Comparison of ENCODE assay signal across 8 mouse cellular contexts in genomic region chr10:26373951-26374435, GRCm38 (mm10). TPM values are rescaled to one million over a fixed set of nuclear protein-coding genes. Genes with fewer than 3 reads are reported as not detected.
DNase-seq lines count a peak whose midpoint lies in the region; ATAC-seq and TF ChIP-seq lines count a peak whose summit lies in the region.

No protein-coding gene starts in this region.

- peak overlapping the region; percentile 64 for H3K4me3 ChIP-seq in C2C12 (ENCODE audit: insufficient read depth, poor library complexity, severe bottlenecking)
- peak overlapping the region; percentile 89 for H3K4me3 ChIP-seq in forebrain, embryonic 12.5 days (replicated peaks)
- peak overlapping the region; percentile 94 for H3K4me3 ChIP-seq in heart, postnatal 0 days (ENCODE audit: low read depth, low read length)
- H3K4me3 ChIP-seq in lung, embryonic 15.5 days: peak overlapping the region; percentile 76

- peak overlapping the region; percentile 82 for H3K4me2 ChIP-seq in forebrain, embryonic 12.5 days
- peak overlapping the region; percentile 90 for H3K4me2 ChIP-seq in heart, postnatal 0 days (ENCODE audit: low read depth, low read length)
- H3K4me2 ChIP-seq in lung, embryonic 15.5 days: peak overlapping the region; percentile 87

- peaks cover 24% of the 10 kb centered on the region for H3K4me1 ChIP-seq in forebrain, embryonic 12.5 days
- H3K4me1 ChIP-seq in heart, postnatal 0 days (ENCODE audit: control insufficient read depth, insufficient read depth): no peaks in the 10 kb centered on the region
- peaks cover 24% of the 10 kb centered on the region; the same call in 1 of the 2 replicates for H3K4me1 ChIP-seq in lung, embryonic 15.5 days

- ATAC-seq in forebrain, embryonic 12.5 days (ENCODE audit: low FRiP score): peak; percentile 49
- peak; percentile 42 for ATAC-seq in heart, postnatal 0 days (ENCODE audit: insufficient read depth, low read depth)
- peak; percentile 64; the same call in 1 of the 2 replicates for ATAC-seq in lung, embryonic 15.5 days (ENCODE audit: borderline replicate concordance, extremely low read depth, low FRiP score, low TSS enrichment)

- no peaks in the 10 kb centered on the region for H3K79me2 ChIP-seq in C2C12 (ENCODE audit: control insufficient read depth, insufficient read depth)

- no peak for TF ChIP-seq CTCF in C2C12 (IDR thresholded peaks at IDR 0.05; ENCODE audit: control insufficient read depth, insufficient read depth, insufficient read length)
- no peak for TF ChIP-seq CTCF in heart, postnatal 0 days (IDR thresholded peaks at IDR 0.05; ENCODE audit: low read depth)

- H3K36me3 ChIP-seq in C2C12 (ENCODE audit: control insufficient read depth, insufficient read depth): no peaks in the 10 kb centered on the region
- H3K36me3 ChIP-seq in forebrain, embryonic 12.5 days (replicated peaks): no peaks in the 10 kb centered on the region
- H3K36me3 ChIP-seq in heart, postnatal 0 days (replicated peaks; ENCODE audit: control insufficient read depth, insufficient read depth, low read length): no peaks in the 10 kb centered on the region
- H3K36me3 ChIP-seq in lung, embryonic 15.5 days: no peaks in the 10 kb centered on the region

- H3K79me3 ChIP-seq in C2C12 (ENCODE audit: low read depth): no peaks in the 10 kb centered on the region

- no peak for TF ChIP-seq EP300 in heart, postnatal 0 days (IDR thresholded peaks at IDR 0.05; ENCODE audit: low read depth)

- H3ac ChIP-seq in C2C12 (ENCODE audit: control insufficient read depth, insufficient read length, low read depth): peak overlapping the region; percentile 79

- no peaks in the 10 kb centered on the region for H3K27me3 ChIP-seq in C2C12 (ENCODE audit: control insufficient read depth, insufficient read depth, insufficient read length)
- H3K27me3 ChIP-seq in forebrain, embryonic 12.5 days: no peaks in the 10 kb centered on the region
- H3K27me3 ChIP-seq in heart, postnatal 0 days (ENCODE audit: control insufficient read depth, insufficient read depth, low read length): no peaks in the 10 kb centered on the region
- H3K27me3 ChIP-seq in lung, embryonic 15.5 days: no peaks in the 10 kb centered on the region

- H3K9ac ChIP-seq in forebrain, embryonic 12.5 days: peak overlapping the region; percentile 93
- peak overlapping the region; percentile 91 for H3K9ac ChIP-seq in heart, postnatal 0 days (replicated peaks; ENCODE audit: low read depth, low read length)
- peak overlapping the region; percentile 88 for H3K9ac ChIP-seq in lung, embryonic 15.5 days

- under 1% methylated on average over 68 of the region's 71 CpGs for WGBS in forebrain, embryonic 12.5 days
- WGBS in heart, postnatal 0 days: under 1% methylated on average over 63 of the region's 71 CpGs
- WGBS in lung, embryonic 15.5 days: under 1% methylated on average over 64 of the region's 71 CpGs

- peak; percentile 48 for DNase-seq in brain, adult 2 months (ENCODE audit: low read depth, low spot score)
- DNase-seq in heart, postnatal 0 days (ENCODE audit: low spot score): peak; percentile 38
- DNase-seq in kidney, postnatal 4 days: peak; percentile 78 to 88
- DNase-seq in ovary, postnatal 14 days (ENCODE audit: low spot score): peak; percentile 42
- DNase-seq in thymus, postnatal 25 days: peak; percentile 74

- H3K9me3 ChIP-seq in forebrain, embryonic 12.5 days: no peaks in the 10 kb centered on the region
- no peaks in the 10 kb centered on the region for H3K9me3 ChIP-seq in heart, postnatal 0 days (replicated peaks; ENCODE audit: control insufficient read depth, low read length)
- H3K9me3 ChIP-seq in lung, embryonic 15.5 days: no peaks in the 10 kb centered on the region

- H3K27ac ChIP-seq in forebrain, embryonic 12.5 days: peak overlapping the region; percentile 95
- H3K27ac ChIP-seq in heart, postnatal 0 days (ENCODE audit: low read depth): peak overlapping the region; percentile 86
- peak overlapping the region; percentile 93 for H3K27ac ChIP-seq in lung, embryonic 15.5 days

TF ChIP-seq in C2C12, 6 proteins besides CTCF, POLR2A, EP300 and RAD21:
- no peak for TF ChIP-seq FOSL1 (IDR thresholded peaks at IDR 0.05; ENCODE audit: insufficient read depth, low read length, poor library complexity, severe bottlenecking)
- TF ChIP-seq CEBPB (IDR thresholded peaks at IDR 0.05; ENCODE audit: low read depth): no peak
- TF ChIP-seq USF1 (IDR thresholded peaks at IDR 0.05; ENCODE audit: low read depth): no peak
- no peak for TF ChIP-seq MYOD1 (IDR thresholded peaks at IDR 0.05; ENCODE audit: control insufficient read depth, insufficient read length, low read depth)
- no peak for TF ChIP-seq MAX (IDR thresholded peaks at IDR 0.05)
- TF ChIP-seq MYOG (IDR thresholded peaks at IDR 0.05; ENCODE audit: control insufficient read depth, extremely low read depth, insufficient read length): no peak

RNA-seq across cellular contexts. Expression of gene L3mbtl3, which starts 1.8 kb away (rescaled TPM):
- polyA plus RNA-seq in C2C12 (2012; fragmentation: generic; extraction: Trizol): 2.3 TPM
- polyA plus RNA-seq in forebrain, embryonic 12.5 days (2016; fragmentation: Nextera tagmentation; extraction: Ambion mirVana): 22.3 and 24.7 TPM in 2 replicates
- 5.1 and 9.7 TPM in 2 replicates for total RNA-seq in heart, postnatal 0 days (2014; rRNA removed; ENCODE audit: low replicate concordance)
- 4.7 and 5.2 TPM in 2 replicates for polyA plus RNA-seq in heart, postnatal 0 days (2015; fragmentation: Nextera tagmentation; extraction: Ambion mirVana)
- polyA plus RNA-seq in lung, embryonic 15.5 days (2015; fragmentation: Nextera tagmentation; extraction: Ambion mirVana): 14.4 and 15.8 TPM in 2 replicates

Comparison
In these comparisons a context has a peak if more than half of its experiments do, and no peak if none do; other contexts are left out.
1. Peak in every context shown above with its lines: DNase-seq, ATAC-seq, H3K4me3 ChIP-seq and H3K27ac ChIP-seq.